In genomic region chr5:45228226-45228927, GRCm38 (mm10) we compare ENCODE assay signal across 20 mouse cellular contexts.
"Had no signal": no experiment of that assay in that cellular context is flagged by ENCODE, and none has a peak within 500 bp of the region (broad histone marks: within the 10 kb centered on the region; RNA-seq: fewer than 3 reads in every experiment).

No protein-coding gene starts in this region.

- H3K27ac ChIP-seq: limb, embryonic 10.5 days; limb, embryonic 13.5 days; liver, embryonic 12.5 days; liver, embryonic 15.5 days; macrophage; midbrain, embryonic 12.5 days; midbrain, embryonic 15.5 days; neural tube, embryonic 12.5 days; neural tube, embryonic 15.5 days; stomach, postnatal 0 days had no signal

- H3K4me2 ChIP-seq: limb, embryonic 13.5 days; liver, embryonic 12.5 days; liver, embryonic 15.5 days; midbrain, embryonic 12.5 days; midbrain, embryonic 15.5 days; neural tube, embryonic 12.5 days; neural tube, embryonic 15.5 days had no signal

- H3K27me3 ChIP-seq: limb, embryonic 13.5 days; liver, embryonic 12.5 days; liver, embryonic 15.5 days; midbrain, embryonic 12.5 days; midbrain, embryonic 15.5 days; neural tube, embryonic 12.5 days; neural tube, embryonic 15.5 days had no signal

- H3K4me3 ChIP-seq: limb, embryonic 10.5 days; limb, embryonic 13.5 days; liver, embryonic 12.5 days; liver, embryonic 15.5 days; midbrain, embryonic 12.5 days; midbrain, embryonic 15.5 days; neural tube, embryonic 12.5 days; neural tube, embryonic 15.5 days had no signal

- DNase-seq: kidney, adult 18-20 months; kidney, adult 9 months; kidney, postnatal 14 days; kidney, postnatal 4 days; liver; lung, adult 18-20 months; lung, postnatal 14 days; thymus, adult 2 months; thymus, postnatal 14 days; thymus, postnatal 4 days had no signal

- H3K9me3 ChIP-seq: limb, embryonic 10.5 days; limb, embryonic 13.5 days; liver, embryonic 12.5 days; liver, embryonic 15.5 days; midbrain, embryonic 12.5 days; midbrain, embryonic 15.5 days; neural tube, embryonic 12.5 days; neural tube, embryonic 15.5 days had no signal

- ATAC-seq: liver, embryonic 12.5 days; midbrain, embryonic 15.5 days had no signal

- H3K36me3 ChIP-seq: limb, embryonic 10.5 days; limb, embryonic 13.5 days; liver, embryonic 12.5 days; liver, embryonic 15.5 days; midbrain, embryonic 12.5 days; midbrain, embryonic 15.5 days; neural tube, embryonic 12.5 days; neural tube, embryonic 15.5 days had no signal

- H3K9ac ChIP-seq: limb, embryonic 13.5 days; liver, embryonic 12.5 days; liver, embryonic 15.5 days; midbrain, embryonic 12.5 days; midbrain, embryonic 15.5 days; neural tube, embryonic 12.5 days; neural tube, embryonic 15.5 days had no signal

- H3K4me1 ChIP-seq: limb, embryonic 13.5 days; liver, embryonic 12.5 days; liver, embryonic 15.5 days; midbrain, embryonic 12.5 days; midbrain, embryonic 15.5 days; neural tube, embryonic 12.5 days; neural tube, embryonic 15.5 days had no signal
